Mouse (Mus musculus): Measurements from ENCODE around the gene Top2a.

The Top2a gene

DNA sequence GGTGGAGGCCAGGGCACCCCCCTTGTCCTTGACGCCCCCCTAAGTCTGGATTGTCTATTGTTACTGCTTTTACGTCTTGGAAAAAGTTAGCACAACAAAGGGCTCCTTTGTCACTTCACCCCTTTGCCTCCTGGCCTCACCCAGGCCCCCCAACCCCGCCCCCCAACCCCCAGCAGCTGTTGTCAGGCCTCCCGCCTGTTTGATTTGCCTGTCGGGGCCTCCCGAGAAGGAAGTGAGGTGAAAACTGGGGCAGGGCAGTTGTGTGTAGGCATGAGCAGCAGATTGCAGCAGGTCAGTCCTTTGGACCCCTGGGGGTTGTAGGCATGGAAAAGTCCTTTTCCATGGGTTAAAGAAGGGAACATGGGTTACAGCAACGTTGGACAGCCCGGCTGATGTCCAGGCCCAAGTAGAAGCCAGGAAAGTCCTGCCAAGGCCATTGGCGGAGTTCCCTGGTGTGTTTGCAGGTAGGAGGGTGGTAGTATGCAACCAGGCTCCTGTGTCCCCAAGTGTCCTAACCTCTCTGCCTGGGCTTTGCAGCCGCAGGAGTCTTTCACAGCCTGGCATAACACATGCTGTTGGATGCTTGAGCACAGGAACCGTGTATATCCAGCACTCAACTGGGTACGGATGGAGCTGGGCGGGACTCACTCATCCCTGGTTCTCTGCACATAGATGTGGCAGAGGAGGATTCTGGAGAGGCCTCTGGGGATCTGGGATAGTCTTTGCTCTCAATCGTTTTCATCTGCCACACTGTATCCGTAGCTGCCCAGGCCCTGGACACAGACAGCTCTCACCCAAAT lies 59.2 kb downstream of the Top2a start:
- DNase-seq (ENCODE audit: low spot score in 2 of 2) = no peak

- DNase-seq (ENCODE audit: low spot score in 2 of 2) = no peak
These were observed 59.8 kb downstream of the Top2a start for GRCm38 (mm10) chr11:98964201-98964615.

- DNase-seq (ENCODE audit: low spot score in 2 of 2) = peak; percentile 74 to 78
These were observed 60.6 kb downstream of the Top2a start for GRCm38 (mm10) chr11:98963191-98964021.

GRCm38 (mm10) chr11:98962421-98963095 lies 61.4 kb downstream of the Top2a start:
- no peak for DNase-seq (ENCODE audit: low spot score in 2 of 2)

GRCm38 (mm10) chr11:98961766-98962165 lies 62.2 kb downstream of the Top2a start:
- DNase-seq (ENCODE audit: low spot score in 2 of 2) = no peak

GRCm38 (mm10) chr11:98961051-98961592 lies 62.9 kb downstream of the Top2a start:
- peak in 1 of 2 experiments; percentile 17 for DNase-seq (ENCODE audit: low spot score in 2 of 2)

- peak in 1 of 2 experiments; percentile 35 for DNase-seq (ENCODE audit: low spot score in 2 of 2)
These were observed 63.6 kb downstream of the Top2a start for GRCm38 (mm10) chr11:98960313-98960906.

GRCm38 (mm10) chr11:98959437-98960312 lies 64.3 kb downstream of the Top2a start:
- peak; percentile 70 to 71 for DNase-seq (ENCODE audit: low spot score in 2 of 2)

DNA sequence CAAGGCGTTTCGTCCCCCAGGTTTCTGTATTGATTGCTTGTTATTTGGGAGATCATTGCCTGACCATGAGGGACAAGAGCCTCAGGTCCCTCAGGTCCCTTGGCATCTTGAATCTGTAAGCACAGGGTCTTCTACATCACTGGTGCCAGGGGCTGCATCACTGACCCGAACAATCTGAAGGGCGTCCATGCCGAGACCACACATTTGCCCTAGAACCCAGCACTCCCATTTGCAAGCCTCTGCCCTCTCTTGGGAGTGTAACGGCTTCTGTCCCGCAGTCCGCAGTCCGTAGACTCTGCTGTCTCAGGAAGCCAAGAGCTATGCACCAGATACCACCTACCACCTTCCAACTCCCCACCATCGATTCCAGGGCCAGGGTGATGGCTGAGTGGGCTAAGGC lies 67.6 kb downstream of the Top2a start:
- DNase-seq (ENCODE audit: low spot score in 2 of 2) = no peak

GRCm38 (mm10) chr11:98955707-98956235 lies 68.2 kb downstream of the Top2a start:
- DNase-seq (ENCODE audit: low spot score in 2 of 2) = no peak

DNA sequence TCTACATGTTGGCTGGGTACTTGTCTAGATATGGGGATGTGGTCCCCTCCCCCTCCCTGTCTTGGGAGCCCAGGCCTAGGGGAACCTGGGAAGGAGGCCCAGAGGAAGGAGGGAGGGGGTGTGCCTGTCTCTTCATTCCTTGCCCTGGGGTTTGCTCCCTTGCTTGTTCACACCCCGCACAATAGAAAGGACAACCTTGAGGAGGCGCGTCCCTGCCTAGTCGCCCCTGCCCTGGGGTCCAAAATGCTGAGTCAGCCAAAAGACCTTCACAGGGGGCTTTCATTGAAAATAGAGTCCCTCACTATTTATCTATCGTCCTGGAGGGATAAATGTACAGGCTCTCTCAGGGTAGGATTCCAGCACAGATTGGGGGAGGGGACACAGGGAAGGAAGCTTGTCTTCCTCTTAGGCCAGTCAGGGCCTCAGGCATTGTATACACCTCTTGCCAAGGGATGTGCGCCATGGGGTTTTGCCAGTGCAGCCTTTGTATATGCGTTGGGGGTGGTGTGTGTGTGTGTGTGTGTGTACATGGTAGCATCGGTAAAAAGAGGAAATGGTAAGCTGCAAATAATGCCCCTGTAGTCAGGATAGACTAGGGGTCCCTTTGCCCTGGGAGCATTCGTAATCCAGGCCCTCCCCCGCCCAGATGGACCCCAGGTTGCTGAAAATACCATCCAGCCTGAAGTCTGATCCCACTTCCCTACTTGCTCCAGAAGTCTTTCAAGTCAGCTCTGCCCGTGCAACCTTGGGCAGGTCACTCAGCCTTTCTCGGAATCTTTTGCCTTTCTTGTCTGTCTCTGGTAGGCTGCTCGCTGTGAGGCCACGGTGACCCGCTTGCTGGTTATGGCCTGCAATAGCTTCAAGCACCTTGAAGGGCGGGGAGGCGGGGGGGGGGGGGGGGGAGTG lies 68.9 kb downstream of the Top2a start:
- DNase-seq (ENCODE audit: low spot score in 2 of 2) = no peak

DNA sequence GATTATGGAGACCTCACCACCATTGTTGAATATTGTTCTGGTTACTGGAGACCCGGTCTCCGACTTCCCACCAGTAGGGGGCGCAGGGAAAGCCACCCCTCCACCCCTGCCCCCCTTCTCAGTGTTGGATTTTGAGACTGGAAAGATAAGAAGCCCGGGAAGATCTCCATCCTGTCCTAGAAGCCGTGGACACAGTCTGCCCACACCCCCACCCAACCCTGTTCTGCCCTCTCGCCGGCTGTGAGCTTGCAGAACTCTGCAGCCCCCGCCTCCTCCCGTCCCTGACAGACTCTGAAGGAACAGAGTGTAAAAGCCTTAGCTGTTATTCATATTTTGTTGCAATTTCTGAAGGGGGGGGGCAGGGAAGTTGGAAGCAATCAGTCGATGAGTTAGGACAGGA lies 69.6 kb downstream of the Top2a start:
- no peak for DNase-seq (ENCODE audit: low spot score in 2 of 2)

DNA sequence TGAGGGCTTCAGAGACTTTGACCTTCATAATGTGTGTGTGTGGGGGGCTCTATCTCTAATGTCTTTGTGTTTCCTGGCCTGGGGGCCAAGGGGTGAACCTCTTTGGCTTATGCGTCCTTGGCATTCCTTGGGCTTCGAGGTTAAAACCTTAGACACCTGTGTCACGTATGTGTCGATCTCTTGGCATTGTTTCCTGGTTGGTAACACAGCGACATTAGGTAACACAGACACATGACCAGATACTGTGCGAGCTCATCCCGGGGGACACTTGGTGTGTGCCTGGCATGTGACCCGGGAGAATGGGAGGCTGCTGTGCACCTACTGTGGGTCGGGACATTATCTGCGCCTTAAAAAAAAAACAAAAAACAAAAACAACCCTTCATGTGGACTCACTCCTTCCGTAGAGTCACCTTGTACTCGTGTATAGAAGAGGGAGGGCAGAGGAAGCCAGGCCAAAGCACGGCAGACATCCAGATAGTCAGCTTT lies 70.1 kb downstream of the Top2a start:
- no peak for DNase-seq (ENCODE audit: low spot score in 2 of 2)

- DNase-seq (ENCODE audit: low spot score in 2 of 2) = no peak
These were observed 70.6 kb downstream of the Top2a start for GRCm38 (mm10) chr11:98953361-98953760.

DNA sequence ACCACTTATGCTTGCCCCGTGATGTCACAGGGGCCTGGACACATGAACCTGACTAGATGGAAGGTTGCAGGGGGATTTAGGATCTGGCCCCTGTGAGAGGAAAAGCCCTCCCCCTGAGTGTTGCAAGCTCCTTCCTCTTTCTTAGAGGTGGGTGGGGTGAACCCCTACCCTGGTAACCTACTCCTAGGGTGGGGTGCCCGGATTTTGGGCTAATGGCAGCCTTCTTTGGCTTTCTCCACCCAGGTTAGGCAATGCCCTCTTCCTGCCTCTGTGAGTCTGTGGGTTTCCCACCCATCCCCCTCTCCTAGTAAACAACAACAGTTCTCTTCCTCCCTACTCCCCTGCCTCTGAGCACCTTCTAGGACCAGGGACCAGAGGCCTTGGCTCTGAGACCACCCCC lies 71.3 kb downstream of the Top2a start:
- DNase-seq (ENCODE audit: low spot score in 2 of 2) = no peak

GRCm38 (mm10) chr11:98952111-98952510 lies 71.9 kb downstream of the Top2a start:
- DNase-seq (ENCODE audit: low spot score in 2 of 2) = no peak

DNA sequence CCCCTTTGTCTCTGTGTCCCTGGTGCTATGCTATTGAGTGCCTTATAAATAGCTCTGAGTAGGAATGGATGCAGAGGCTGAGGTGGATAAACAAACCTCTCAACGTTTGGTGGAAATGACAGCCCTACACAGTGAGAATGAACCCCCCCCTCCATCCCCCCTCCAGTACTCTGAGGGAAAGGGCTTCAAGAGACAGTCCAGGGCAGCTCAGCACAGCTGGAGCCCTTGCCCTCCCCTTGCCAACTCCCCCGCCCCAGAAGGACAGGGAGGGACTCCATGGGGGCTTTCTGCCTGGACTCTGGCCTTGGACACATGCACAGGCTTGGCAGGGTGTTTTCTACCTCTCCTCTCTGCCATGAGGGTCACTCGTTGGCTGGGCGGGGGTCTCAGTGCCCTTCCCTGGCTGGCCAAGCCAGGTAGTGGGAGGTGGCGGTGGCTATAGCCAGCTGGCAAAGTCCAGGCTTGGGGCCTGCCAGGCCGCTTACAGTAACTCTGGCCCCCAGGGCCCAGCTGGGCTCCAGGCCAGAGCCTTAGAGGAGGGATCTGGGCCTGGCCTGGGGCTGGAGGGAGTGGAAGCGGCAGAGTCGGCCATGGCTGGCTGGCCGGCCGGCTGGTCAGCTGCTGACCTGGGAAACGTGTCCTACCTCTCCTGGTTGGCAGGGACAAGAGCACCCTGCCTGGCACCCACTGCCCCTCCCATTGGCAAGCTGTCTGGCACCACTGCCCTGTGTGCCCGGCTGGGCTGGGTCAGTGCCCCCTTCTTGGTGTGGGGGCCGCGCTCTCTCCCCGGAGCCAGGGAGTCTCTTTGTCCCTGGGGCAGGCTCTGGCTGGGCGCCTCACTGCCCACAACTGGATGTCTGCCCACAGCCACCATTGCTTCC lies 72.7 kb downstream of the Top2a start:
- peak in 1 of 2 experiments; percentile 69 for DNase-seq (ENCODE audit: low spot score in 2 of 2)

DNA sequence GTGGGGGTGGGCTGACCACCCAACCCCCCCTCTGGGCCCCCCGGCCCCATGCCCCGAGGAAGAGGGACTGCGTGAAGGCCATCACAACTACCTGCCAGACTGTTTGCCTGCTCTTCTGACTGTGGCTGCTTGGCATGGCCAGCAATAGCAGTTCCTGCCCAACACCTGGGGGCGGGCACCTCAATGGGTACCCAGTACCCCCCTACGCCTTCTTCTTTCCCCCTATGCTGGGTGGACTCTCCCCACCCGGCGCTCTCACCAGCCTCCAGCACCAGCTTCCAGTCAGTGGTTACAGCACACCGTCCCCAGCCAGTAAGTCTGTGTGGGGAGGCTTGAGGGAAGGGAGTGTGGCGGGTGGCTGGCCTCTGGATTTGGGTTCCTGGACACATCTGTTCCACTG lies 73.5 kb downstream of the Top2a start:
- DNase-seq (ENCODE audit: low spot score in 2 of 2) = no peak

Data from frontal cortex, postnatal 10 days (tissue).